Mouse (Mus musculus) mature B cell (primary cell): ENCODE results near the gene Fgfr2.

ENCODE experiments used
- in situ Hi-C: fragments of 300-500 bp; cut with MboI; formaldehyde crosslinking; loops from 2 replicates; pipeline ENCODE4 v1.14.3; 2019

The Fgfr2 gene

GRCm38 (mm10) chr7:132889691-132890090 lies 233.5 kb downstream of the Fgfr2 start:
- in situ Hi-C loops = loop anchor here (10.0 kb wide), 1 partner anchor 235 kb away; no protein-coding TSS in a partner anchor

- in situ Hi-C loops = no loop called here
Observed at GRCm38 (mm10) chr7:132888518-132889249, 234.5 kb downstream of the Fgfr2 start.

- in situ Hi-C loops = no loop called here
Observed at GRCm38 (mm10) chr7:132888052-132888451, 235.1 kb downstream of the Fgfr2 start.

- in situ Hi-C loops = no loop called here
Observed at GRCm38 (mm10) chr7:132887019-132887804, 235.9 kb downstream of the Fgfr2 start.

GRCm38 (mm10) chr7:132884031-132884430 lies 239.1 kb downstream of the Fgfr2 start:
- in situ Hi-C loops = no loop called here

- in situ Hi-C loops = no loop called here
Observed at GRCm38 (mm10) chr7:132882343-132882742, 240.8 kb downstream of the Fgfr2 start.

- in situ Hi-C loops = no loop called here
Observed at GRCm38 (mm10) chr7:132880276-132880675, 242.9 kb downstream of the Fgfr2 start.

- in situ Hi-C loops = no loop called here
Observed at GRCm38 (mm10) chr7:132875391-132876086, 247.6 kb downstream of the Fgfr2 start.

GRCm38 (mm10) chr7:132873043-132873442 lies 250.1 kb downstream of the Fgfr2 start:
- in situ Hi-C loops = no loop called here

- in situ Hi-C loops = no loop called here
Observed at GRCm38 (mm10) chr7:132866316-132866715, 256.8 kb downstream of the Fgfr2 start.

GRCm38 (mm10) chr7:132859042-132859958 lies 263.9 kb downstream of the Fgfr2 start, which contains the start of gene Abraxas2:
Abraxas2 (plus strand) TSS chr7:132859225.
- in situ Hi-C loops = no loop called here

GRCm38 (mm10) chr7:132858043-132858608 lies 265.0 kb downstream of the Fgfr2 start:
- in situ Hi-C loops = no loop called here

- in situ Hi-C loops = no loop called here
Observed at GRCm38 (mm10) chr7:132856083-132856482, 267.1 kb downstream of the Fgfr2 start.

- in situ Hi-C loops = no loop called here
Observed at GRCm38 (mm10) chr7:132853946-132854345, 269.2 kb downstream of the Fgfr2 start.

- in situ Hi-C loops = no loop called here
Observed at GRCm38 (mm10) chr7:132853361-132853760, 269.8 kb downstream of the Fgfr2 start.

GRCm38 (mm10) chr7:132852173-132852844 lies 270.8 kb downstream of the Fgfr2 start, which contains the start of gene Eef1akmt2:
Eef1akmt2 (minus strand) TSS chr7:132852673.
- in situ Hi-C loops = no loop called here

- in situ Hi-C loops = no loop called here
Observed at GRCm38 (mm10) chr7:132843152-132843551, 280.0 kb downstream of the Fgfr2 start.

GRCm38 (mm10) chr7:132842455-132842854 lies 280.7 kb downstream of the Fgfr2 start:
- in situ Hi-C loops = no loop called here

- in situ Hi-C loops = no loop called here
Observed at GRCm38 (mm10) chr7:132841287-132841686, 281.9 kb downstream of the Fgfr2 start.

- in situ Hi-C loops = no loop called here
Observed at GRCm38 (mm10) chr7:132830955-132831354, 292.2 kb downstream of the Fgfr2 start.
